Mouse (Mus musculus) CD4-positive, CD25-positive, alpha-beta regulatory T cell, adult 4 months (primary cell): ENCODE measurements around the gene Cdc37l1. TPM values are rescaled to one million over a fixed set of nuclear protein-coding genes. Genes with fewer than 3 reads are reported as not detected.
A peak's percentile ranks its signal among the peaks of the same experiment; 100 is the strongest.

Experiments
- ATAC-seq: one replicate; pipeline ENCODE4 v1.8.0; 2017
- polyA plus RNA-seq, 2 experiments: library from polyadenylated mRNA; unstranded; fragments of 100-300 nt; shearing (Covaris generic); gene quantifications; one replicate each; pipeline ENCODE4 v1.2.1; 2017

The Cdc37l1 gene
- polyA plus RNA-seq, 2 experiments from 2014 or later, result 36.0 to 40.7 TPM

DNA sequence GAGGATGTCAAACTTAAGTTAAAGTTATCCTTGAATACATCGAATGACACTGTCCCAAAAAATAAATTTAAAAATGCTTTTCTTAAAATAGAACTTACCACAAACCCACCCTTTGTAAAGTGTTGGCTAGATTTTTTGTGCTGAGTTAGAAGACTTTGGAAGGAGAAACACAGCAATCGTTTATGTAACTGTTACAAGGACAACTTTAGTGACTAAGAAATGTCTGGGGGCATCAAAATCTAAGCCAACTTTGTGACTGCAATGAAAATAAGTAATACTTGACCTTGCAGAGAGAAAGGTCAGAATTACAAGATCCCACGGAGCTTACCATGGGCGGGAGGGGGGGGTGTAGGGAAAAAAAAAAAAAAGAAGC is 56.8 kb downstream of the Cdc37l1 start:
- ATAC-seq, result no peak

DNA sequence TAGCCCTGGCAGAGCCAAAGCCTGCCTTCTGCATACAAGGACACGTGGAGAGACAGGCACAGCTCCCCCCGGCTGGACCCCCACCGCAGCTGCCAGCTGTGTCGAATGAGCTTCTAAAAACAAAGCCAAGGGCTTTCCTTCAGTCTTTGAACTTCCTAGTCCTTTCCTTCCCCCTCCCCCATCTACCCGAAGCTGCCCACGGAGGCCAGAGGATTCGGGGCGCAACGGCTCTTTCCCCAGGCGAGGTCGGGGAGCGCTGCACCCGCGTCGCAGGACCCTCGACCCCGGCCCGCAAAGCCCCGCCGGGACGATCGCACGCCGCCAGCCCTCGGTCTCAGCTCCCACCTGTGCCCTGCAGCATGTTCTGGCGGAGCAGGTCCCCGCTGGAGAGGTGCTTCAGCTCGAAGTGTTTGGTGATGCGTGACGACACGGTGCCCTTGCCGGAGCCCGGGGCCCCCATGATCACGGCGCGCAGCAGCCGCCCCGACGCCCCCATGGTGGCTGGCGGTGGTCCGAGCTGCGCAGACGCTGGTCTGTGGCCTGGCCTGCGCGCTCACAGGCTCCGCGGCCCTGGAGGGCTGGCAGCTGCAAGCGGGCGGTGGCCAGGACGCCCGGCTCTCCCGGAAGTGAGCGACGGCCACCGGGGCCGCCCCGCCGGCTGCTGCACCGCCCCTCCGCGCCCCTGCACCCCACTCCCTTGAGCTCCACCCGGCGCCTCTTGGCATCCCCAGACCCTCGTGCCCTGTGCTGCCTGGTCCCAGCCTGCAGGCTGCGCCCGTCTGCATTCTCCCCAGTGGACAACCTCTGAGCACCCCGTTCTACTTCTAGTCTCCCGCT is 57.4 kb downstream of the Cdc37l1 start, which contains the start of gene Ak3:
Gene Ak3, minus strand, starts transcription at position 628 of the 837 bp plus-strand sequence.
- peak; percentile 82 for ATAC-seq

DNA sequence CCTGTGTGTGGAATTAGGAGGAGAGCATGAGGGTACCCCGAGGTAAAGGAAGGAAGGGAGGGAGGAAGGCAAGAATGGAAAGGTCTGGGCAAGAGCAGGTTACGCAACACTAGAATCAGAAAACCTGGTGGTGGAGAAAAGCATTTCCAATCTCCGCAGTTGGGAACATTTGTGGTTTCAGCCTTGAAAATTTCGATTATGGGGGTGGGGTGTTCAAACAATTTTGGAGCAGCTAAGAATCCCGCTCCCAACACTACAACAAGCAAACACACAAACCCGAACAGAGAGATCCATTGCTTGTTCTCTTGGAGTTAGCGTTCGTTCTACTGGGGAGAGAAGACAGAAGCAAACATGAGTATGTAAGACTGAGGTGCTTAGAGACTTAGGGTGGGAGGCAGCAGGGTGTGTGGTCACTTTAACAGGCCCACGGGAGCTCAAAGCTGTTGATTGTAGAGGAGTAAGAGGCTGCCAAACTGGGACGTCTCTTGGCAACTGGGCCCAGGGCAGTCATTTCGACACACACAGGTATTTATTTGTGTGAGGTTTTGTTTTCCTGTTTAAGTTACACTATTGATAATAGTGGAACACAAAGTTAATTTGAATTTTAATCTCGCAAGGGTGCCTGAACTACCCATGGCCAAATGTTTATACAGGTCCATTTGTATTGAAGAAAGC is 59.4 kb downstream of the Cdc37l1 start:
- no peak for ATAC-seq

DNA sequence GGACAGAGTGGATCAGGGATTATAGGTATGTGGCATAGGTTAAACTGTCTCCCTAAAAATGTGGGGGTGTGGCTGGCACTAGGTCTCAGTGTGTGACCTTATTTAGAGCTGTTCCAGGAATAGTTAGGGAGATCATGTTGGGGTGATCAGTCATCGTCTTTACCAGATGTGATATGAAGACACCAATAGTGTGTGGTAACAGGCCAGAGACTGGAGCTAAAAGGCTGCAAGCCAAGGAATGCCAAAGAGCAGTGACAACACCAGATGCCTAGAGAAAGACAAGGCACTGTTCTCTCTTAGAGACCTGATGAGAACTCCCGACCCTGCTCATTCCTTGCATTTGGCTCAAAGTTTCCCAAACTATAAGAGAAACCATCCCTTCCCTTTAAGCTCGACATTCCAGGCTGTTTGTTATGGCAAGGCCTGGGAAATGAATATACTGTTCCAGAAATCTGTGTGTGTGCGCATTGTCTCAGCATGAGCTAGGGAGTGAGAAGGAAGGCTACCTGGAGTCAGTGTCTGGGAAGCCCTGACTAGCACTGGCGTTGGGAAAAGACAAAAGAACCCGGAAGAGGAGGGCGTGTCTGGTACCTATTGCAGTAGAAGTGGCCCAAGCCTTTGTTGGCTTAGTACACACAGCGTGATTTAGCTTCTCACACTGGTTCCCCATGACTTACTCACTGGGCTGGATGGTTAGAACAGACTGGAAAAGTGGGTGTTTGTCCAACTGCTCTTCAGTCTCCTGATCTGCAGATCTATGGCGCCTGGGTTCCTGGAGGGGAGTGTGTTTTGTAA is 60.2 kb downstream of the Cdc37l1 start:
- ATAC-seq, result no peak

DNA sequence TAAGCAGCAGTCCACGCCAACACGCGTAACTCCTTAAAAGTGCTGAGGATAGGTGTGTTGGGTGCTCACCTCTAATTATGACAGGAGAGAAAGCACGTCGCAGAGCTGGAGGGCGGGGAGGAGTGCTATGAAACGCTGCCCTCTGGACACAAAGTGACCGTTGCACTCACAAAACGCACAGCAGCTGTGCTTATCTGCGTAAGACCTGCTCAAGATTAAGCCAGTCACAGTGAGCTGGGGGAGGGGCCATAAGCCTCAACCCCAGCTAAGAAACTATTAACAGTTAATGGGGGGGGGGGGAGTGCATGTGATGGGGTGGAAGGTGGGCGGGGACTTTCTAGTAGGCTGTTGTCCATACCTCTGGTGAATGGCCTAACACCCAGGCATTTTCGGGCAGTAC is 62.6 kb downstream of the Cdc37l1 start:
- no peak for ATAC-seq

DNA sequence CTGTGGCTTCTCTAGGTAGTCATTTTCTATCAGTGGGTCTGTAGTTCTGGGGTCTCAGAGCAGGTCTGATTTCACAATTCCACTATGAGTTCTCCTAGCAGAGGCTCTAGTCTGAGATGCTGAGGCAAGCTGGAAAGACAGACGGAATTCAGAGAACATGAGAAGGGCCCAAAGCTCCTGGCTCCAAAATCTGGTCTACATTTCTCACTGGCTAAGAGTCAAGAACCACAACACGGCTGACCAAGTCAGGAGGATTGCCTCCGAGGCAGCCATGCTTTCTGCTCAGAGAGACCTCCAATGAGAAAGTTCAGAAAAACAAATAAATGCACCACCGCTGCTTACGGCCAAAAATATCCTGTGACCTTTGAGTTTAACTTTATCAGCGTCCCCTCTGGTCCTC is 64.4 kb downstream of the Cdc37l1 start:
- ATAC-seq, result no peak

DNA sequence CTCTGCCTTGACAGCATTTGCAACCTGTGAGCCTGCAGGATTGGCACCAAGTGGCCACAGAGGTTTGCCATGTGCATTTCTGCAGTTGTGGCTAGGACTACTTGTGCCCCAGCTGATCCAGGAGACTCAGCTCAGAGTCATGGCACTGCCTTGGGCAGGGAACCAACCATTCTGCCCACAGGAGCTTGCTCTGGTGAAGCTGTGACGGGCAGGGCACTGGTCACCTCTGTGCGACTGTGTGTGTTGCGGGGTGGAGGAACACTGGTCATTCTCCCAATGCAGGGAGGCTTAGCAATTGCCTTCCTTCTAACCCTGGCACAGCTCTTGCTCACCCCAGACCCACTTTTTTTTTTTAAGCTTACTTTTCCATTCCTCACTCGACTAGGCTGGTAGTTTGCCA is 65.3 kb downstream of the Cdc37l1 start:
- ATAC-seq, result no peak

DNA sequence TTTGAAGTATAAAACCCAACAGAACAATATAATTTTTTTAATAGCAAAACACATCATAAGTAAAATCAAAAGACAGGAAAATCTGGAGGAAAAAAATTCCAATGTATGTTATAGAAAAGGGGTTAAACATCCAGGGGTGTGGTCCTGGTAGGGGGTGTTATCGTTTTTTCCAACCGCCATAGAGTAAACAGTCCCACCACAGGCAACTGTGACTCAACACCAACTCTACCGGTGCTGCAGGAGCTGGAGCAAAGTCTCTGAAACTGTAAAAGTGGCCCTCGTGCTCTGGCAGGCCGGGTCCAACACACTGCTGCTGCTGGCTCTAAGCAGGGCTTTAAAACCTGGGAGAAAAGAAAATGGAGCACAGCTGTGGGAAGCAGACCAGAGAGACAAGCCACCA is 68.6 kb downstream of the Cdc37l1 start:
- ATAC-seq, result no peak

DNA sequence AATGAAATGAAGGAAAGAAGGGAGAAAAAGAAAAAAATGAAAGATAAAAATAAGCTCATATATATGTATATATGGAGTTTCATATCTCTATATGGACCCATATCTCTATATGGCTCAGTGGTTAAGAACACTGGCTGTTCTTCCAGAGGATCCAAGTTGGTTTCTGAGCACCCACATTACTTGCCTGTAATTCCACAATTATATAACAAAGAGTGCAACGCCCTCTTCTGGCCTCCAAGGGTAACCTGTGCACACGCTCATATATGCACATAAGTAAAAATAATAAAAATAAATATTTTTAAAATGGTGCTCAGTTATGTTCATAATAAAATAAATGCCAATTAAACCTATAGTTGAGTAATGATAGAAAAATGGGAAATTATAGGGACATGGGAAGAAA is 69.5 kb downstream of the Cdc37l1 start:
- ATAC-seq, result no peak

DNA sequence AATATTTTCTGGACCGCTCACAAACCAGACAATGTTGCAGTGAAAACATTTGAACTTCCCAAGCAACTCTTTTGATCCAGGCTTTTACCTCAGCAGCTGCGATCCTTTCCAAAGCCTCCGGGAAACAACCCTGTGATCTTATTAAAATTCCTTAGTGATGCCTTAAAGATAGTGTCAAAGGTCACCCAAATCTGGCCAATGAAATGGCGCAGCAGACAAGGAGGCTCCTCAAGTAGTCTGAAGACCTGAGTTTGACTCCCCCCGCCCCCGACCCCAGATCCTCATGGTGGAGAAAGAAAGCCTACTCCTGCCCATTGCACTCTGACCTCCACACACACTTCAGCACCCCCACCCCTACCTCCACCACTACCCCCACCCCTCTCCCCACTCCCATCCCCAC is 70.1 kb downstream of the Cdc37l1 start:
- ATAC-seq, result no peak

DNA sequence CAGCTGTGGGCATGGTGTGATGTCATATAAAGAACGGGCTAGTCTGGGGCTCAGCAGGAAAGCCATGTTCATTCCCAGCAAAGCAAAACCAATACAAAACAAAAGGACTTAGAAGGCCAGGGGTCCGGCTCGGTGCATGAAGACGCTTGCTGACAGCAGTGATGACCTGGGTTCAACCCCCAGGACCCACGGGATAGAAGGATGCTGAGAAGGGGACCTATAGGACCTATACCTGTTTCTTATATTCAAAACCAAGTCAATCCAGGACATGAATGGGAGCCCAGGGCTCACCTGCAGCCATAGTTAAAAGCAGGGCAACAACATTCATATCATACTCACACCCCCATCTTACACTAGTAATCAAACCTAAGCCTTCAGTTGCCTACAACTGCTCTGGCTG is 72.9 kb downstream of the Cdc37l1 start:
- no peak for ATAC-seq

DNA sequence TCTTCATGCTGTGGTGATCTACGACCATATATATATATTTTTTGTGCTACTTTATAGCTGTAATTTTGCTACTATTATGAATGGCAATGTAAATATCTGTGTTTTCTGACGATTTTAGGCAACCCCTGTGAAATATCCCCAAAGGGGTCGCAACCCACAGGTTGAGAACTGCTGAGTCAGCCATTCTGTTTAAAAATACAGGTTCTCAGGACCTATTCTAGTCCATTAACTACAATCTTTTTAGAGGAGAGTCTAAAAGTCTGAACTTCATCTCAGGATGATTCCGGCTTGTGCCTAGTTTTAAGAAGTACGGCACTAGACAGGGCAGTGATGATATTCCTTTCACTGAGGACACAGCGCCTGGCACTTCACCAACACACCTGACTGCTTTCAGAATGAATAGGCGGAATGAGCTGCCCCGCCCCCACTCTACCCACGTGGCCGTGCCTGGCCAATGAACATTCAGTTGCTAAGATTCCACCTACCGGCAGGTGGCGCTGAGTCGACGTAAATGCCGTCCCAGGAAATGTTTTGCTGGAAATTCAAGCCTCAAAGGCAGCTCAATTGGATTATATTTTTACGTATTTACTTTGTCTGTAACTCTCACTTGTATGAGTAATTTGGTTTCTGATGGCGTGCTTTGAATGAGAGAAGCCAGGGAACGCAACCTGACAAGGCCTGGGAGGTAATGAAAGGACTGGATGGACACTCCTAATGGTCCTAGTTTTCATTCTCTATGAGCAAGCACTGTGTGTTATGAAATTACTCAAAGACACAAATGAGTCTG is 73.6 kb downstream of the Cdc37l1 start:
- ATAC-seq, result peak; percentile 86

DNA sequence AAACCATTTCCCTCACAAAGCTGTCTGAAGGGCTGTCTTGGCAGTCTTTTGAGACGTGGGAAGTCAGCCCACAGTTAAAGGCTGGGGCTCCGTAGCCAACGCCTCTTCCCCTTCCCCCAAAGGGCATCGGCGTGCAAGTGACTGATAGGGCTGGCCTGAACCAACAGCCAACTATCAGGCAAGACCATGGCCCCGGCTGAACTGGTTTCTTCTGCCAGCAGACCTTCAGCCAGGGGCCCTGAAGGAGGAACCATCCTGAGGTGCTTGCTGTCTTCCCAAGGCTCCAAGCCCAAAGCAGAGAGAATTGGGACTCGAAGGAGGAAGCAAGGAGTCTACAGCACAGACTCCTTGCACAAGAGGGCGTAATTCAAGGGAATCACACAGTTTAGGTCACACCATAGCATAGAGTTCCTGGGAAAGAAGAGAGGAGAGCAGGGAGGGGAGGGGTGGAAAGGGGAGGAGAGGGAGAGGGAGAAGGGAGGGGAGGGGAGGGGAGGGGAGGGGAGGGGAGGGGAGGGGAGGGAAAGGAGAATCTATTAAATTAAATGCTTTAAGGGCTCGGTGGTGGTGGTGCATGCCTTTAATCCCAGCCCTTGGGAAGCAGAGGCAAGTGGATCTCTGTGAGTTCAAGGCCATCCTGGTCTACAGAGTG is 74.4 kb downstream of the Cdc37l1 start:
- ATAC-seq, result peak; percentile 16

DNA sequence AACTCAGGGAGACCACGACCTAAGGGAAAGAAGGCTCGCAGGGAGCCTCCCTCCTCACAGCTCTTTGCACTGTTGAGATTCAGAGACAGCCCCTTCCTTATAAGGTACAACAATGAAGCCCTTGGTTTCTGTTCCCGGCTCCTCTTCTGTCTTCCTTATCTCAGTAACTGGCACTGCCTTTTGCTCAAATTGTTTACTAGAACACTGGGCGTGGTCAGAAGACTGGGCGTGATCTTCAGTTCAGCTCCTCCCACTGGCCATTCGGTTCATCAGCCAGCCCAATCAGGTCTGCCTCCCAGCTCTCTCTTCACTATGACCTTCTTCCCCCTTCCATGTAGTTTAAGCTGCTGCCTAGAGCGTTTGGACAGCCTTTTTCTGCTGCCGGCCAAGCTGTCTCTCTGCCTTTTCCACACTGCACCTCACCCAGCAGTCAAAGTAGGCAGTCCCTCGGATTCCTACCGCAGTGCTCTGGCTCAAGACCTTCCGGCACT is 76.9 kb downstream of the Cdc37l1 start:
- peak; percentile 69 for ATAC-seq

DNA sequence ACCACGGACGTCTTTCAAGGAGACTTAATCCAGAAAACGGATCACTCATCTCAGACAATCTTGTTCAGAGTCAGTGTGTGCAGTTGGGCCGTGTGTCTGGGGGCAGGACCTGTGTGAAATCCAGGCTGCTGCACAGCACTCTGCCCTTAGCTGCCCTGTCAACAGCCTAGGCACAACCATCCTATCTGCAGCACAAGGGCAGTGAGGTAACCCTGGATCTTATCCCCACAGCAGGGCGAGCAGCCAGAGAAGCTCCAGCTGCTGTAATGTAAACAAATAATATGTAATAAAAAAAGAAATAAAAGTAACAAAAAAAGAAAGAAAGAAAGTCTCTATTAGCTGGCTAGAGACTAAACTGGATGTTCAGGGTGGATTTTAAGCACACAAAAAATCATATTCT is 79.0 kb downstream of the Cdc37l1 start:
- ATAC-seq, result no peak

DNA sequence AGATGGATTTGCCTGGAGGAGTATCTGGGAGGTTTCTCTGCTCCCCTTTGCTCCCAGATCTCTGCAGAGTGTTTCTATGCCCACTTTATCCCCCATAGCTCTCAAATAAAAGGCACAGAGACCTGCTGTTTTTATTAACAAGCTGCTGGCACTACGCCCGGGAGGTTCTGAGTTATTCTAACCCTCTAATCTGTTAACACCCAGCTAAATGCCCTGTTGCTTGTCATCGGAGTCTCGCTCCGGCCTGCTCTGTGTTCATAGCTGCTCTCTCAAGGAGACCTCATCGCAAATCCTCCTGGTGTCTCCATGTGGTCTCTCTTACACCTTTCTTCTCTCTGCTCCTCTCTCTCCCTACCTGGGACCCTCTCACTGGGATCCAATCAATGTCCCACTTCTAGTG is 84.7 kb downstream of the Cdc37l1 start:
- no peak for ATAC-seq

Other genes with a start within 250 kb of the Cdc37l1 start
- gene Slc1a1, start 155.3 kb upstream of the Cdc37l1 start, polyA plus RNA-seq, result under 1 TPM in 1 of 2 experiments, not detected in 1; 0.43 TPM
- gene Plpp6, start 26.4 kb upstream of the Cdc37l1 start, polyA plus RNA-seq, result 1 to 10 TPM; 1.3 TPM
- gene 4430402I18Rik, start 22.6 kb upstream of the Cdc37l1 start, polyA plus RNA-seq, result 1 to 10 TPM in 1 of 2 experiments, not detected in 1; 1.6 TPM
- gene Ak3, start 57.6 kb downstream of the Cdc37l1 start, polyA plus RNA-seq, result 10 to 100 TPM; 15.3 to 16.8 TPM
- gene Rcl1, start 111.0 kb downstream of the Cdc37l1 start, polyA plus RNA-seq, result 10 to 100 TPM; 22.2 to 26.9 TPM